Mouse (Mus musculus) heart, embryonic 10.5 days (tissue): ENCODE results near the gene Gm44502. TPM values are rescaled to one million over a fixed set of nuclear protein-coding genes. Genes with fewer than 3 reads are reported as not detected.
A peak's percentile ranks its signal among the peaks of the same experiment; 100 is the strongest.

Experiments used
- DNase-seq: peaks from one replicate; pipeline ENCODE4 v3.0.0-alpha.2; 2017; ENCODE audit warnings: low spot score
- H3K27ac ChIP-seq: fragments of 300-500 bp; sonication (generic); 2 replicates; pipeline ENCODE4 v1.5.1; 2016; ENCODE audit warnings: mild to moderate bottlenecking
- H3K27me3 ChIP-seq: fragments of 300-500 bp; sonication (generic); 2 replicates; pipeline ENCODE4 v1.6.1; 2016; ENCODE audit warnings: mild to moderate bottlenecking; ENCODE audit not compliant: poor library complexity, insufficient read depth, severe bottlenecking
- H3K36me3 ChIP-seq: fragments of 300-500 bp; sonication (generic); 2 replicates; pipeline ENCODE4 v1.6.1; 2016; ENCODE audit warnings: mild to moderate bottlenecking, moderate library complexity
- H3K4me1 ChIP-seq: fragments of 300-500 bp; sonication (generic); 2 replicates; pipeline ENCODE4 v1.6.1; 2016; ENCODE audit warnings: mild to moderate bottlenecking
- H3K4me3 ChIP-seq: fragments of 300-500 bp; sonication (generic); 2 replicates; pipeline ENCODE4 v1.5.1; 2016; ENCODE audit warnings: mild to moderate bottlenecking, moderate library complexity
- H3K9me3 ChIP-seq: fragments of 300-500 bp; sonication (generic); 2 replicates; pipeline ENCODE4 v1.6.1; 2016; ENCODE audit warnings: mild to moderate bottlenecking, moderate library complexity
- WGBS: fragments of 180-500 bp; shearing (Covaris S2); methylation state at CpG from one replicate; pipeline ENCODE4 v1.1.7; 2016; 5-methylcytosine and 5-hydroxymethylcytosine counted together
- polyA plus RNA-seq: library from polyadenylated mRNA; unstranded; fragments of >200 nt; fragmentation: Nextera tagmentation; extraction: Ambion mirVana; gene quantifications from 2 replicates; pipeline ENCODE4 v1.2.1, GENCODE M21; 2016

Gm44502 gene
- polyA plus RNA-seq: 0.38 and 0.58 TPM in 2 replicates

- under 1% methylated on average over 70 of the region's 70 CpGs for WGBS
Measured at GRCm38 (mm10) chr15:89429352-89430221, at the start of gene Gm44502, which contains the start of the genes C730034F03Rik and Chkb. TSS of gene Gm44502 (minus strand) at chr15:89429696. TSS of gene C730034F03Rik (plus strand) at chr15:89429589. TSS of gene Chkb (minus strand) at chr15:89429908.

GRCm38 (mm10) chr15:89478622-89479021, 49.1 kb upstream of the Gm44502 start:
- Histone ChIP-seq H3K4me1 (peaks cover 36% of the 10 kb centered on the region), H3K36me3 (0 out of 2 replicates have a peak, but pooled peaks cover 3% of the 10 kb centered on the region), H3K27me3 (no peaks in the 10 kb centered on the region; the same call in 1 of the 2 replicates), H3K4me3 (no peak overlapping the region), H3K27ac (no peak overlapping the region), H3K9me3 (no peaks in the 10 kb centered on the region)
- no peak for DNase-seq
- WGBS: 85% methylated on average over 3 of the region's 3 CpGs

More at GRCm38 (mm10) chr15:89429352-89430221, at the start of gene Gm44502, which contains the start of the genes C730034F03Rik and Chkb:
- Histone ChIP-seq H3K36me3 (peaks cover 25% of the 10 kb centered on the region), H3K4me1 (peaks cover 35% of the 10 kb centered on the region), H3K27me3 (no peaks in the 10 kb centered on the region), H3K27ac (peak within 1 kb of the TSS; percentile 95), H3K9me3 (no peaks in the 10 kb centered on the region), H3K4me3 (peak within 1 kb of the TSS; percentile 82)
- DNase-seq: peak; percentile 98

GRCm38 (mm10) chr15:89477806-89478205, 48.3 kb upstream of the Gm44502 start:
- H3K4me3 ChIP-seq: no peak overlapping the region
- H3K4me1 ChIP-seq: peaks cover 42% of the 10 kb centered on the region
- DNase-seq: no peak
- H3K36me3 ChIP-seq: 0 out of 2 replicates have a peak, but pooled peaks cover 3% of the 10 kb centered on the region
- no peaks in the 10 kb centered on the region for H3K9me3 ChIP-seq
- no peaks in the 10 kb centered on the region; the same call in 1 of the 2 replicates for H3K27me3 ChIP-seq
- no peak overlapping the region; the same call in 1 of the 2 replicates for H3K27ac ChIP-seq
- WGBS: 51% methylated on average over 8 of the region's 8 CpGs

DNA sequence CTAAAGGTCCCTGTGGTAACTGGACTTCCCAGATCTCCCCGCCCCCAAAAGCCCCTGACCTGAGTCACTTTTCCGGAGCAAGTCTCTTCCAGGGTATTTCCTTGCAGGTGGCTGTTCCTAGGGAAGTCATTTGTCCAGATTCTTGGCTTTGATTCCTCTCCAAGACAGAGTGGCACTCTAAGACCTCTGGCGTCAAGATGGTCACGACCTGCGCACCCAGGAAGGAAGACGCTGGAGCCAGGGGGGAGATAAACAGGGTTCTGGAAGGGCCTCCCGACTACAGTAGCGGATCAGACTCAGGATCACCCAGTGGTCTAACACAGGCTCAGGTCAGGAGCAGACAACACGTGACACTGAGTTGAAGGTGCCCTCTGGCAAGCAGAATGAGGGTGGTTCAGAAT, 47.6 kb upstream of the Gm44502 start, which contains the start of gene Arsa:
Gene Arsa, minus strand, starts transcription at position 335 of the 401 bp plus-strand sequence.
- Histone ChIP-seq H3K4me1 (peaks cover 42% of the 10 kb centered on the region), H3K9me3 (no peaks in the 10 kb centered on the region), H3K36me3 (0 out of 2 replicates have a peak, but pooled peaks cover 3% of the 10 kb centered on the region), H3K27ac (peak within 1 kb of the TSS; percentile 88), H3K4me3 (peak within 1 kb of the TSS; percentile 70), H3K27me3 (no peaks in the 10 kb centered on the region; the same call in 1 of the 2 replicates)
- WGBS: 17% methylated on average over 9 of the region's 9 CpGs
- no peak for DNase-seq

GRCm38 (mm10) chr15:89476475-89476815, 46.9 kb upstream of the Gm44502 start:
- WGBS: 10% methylated on average over 5 of the region's 5 CpGs
- 0 out of 2 replicates have a peak, but pooled peaks cover 3% of the 10 kb centered on the region for H3K36me3 ChIP-seq
- H3K4me1 ChIP-seq: peaks cover 42% of the 10 kb centered on the region
- DNase-seq: no peak
- peak overlapping the region; percentile 70 for H3K4me3 ChIP-seq
- H3K27ac ChIP-seq: peak overlapping the region; percentile 88
- H3K9me3 ChIP-seq: no peaks in the 10 kb centered on the region
- H3K27me3 ChIP-seq: no peaks in the 10 kb centered on the region; the same call in 1 of the 2 replicates

DNA sequence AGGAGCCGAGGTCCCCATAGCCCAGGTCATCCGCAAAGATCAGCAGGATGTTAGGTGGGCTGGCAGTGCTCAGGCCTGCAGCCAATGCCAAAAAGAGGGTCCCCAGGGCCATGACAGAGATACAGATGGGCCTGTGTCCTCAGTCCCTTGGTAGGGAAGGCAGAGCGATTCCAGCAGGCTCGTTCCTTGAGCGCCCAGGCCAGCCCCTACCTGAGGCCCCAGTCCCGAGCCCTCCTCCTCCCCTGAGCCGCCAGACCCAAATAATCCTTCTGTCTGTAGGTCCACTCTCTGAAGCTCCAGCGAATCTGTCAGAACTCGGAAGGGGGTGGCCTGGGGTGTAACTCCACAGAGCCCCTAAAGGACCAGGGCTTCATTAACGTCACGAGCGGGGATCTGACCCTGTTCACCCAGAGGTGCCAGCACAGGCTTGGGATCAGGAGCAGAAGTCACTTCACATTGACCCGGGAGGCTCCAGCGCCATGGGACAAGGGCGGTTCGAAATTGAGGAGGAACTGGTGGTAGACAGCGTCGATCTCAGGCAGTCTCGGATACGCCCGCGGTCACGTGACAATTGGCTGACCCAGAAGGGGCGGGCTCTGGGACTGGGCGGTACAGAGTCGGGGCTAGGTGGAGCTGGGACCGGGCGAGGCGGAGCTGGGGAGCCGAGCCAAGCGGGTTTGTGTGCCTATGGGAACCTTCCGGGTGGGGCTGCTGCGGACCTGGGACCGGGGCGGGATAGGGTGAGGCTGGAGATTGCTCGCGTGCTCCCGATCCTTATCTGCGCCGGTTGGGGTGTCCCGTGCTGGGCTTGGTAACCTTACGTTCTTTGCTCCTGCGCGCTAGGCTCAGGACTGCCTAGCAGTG, 46.3 kb upstream of the Gm44502 start:
- WGBS: 8% methylated on average over 44 of the region's 44 CpGs
- Histone ChIP-seq H3K4me1 (peaks cover 41% of the 10 kb centered on the region), H3K27ac (peak overlapping the region; percentile 88), H3K4me3 (peak overlapping the region; percentile 70), H3K36me3 (0 out of 2 replicates have a peak, but pooled peaks cover 3% of the 10 kb centered on the region), H3K9me3 (no peaks in the 10 kb centered on the region), H3K27me3 (no peaks in the 10 kb centered on the region; the same call in 1 of the 2 replicates)
- DNase-seq: peak; percentile 97

DNA sequence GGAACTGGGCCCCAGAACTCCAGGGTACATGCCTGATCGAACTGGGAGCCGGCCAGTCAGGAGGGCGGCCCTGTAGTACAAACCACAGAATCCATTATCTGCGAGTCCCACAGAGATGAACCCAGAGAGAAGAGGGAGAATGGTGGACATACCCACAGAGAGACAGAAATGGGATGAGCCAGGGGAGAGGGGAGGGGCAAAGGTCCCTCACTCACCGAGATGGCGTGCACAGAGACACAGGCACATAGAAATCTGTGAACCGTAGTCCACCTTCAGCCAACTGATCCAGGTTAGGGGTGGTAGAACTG, 45.8 kb upstream of the Gm44502 start:
- peak overlapping the region; percentile 88; the same call in 1 of the 2 replicates for H3K27ac ChIP-seq
- H3K4me1 ChIP-seq: peaks cover 35% of the 10 kb centered on the region
- 81% methylated on average over 7 of the region's 7 CpGs for WGBS
- 0 out of 2 replicates have a peak, but pooled peaks cover 3% of the 10 kb centered on the region for H3K36me3 ChIP-seq
- DNase-seq: no peak
- H3K9me3 ChIP-seq: no peaks in the 10 kb centered on the region
- H3K4me3 ChIP-seq: peak overlapping the region; percentile 70
- H3K27me3 ChIP-seq: no peaks in the 10 kb centered on the region; the same call in 1 of the 2 replicates

- 89% methylated on average over 19 of the region's 19 CpGs for WGBS
- Histone ChIP-seq H3K9me3 (no peaks in the 10 kb centered on the region), H3K4me1 (peaks cover 33% of the 10 kb centered on the region), H3K27me3 (no peaks in the 10 kb centered on the region; the same call in 1 of the 2 replicates), H3K4me3 (peak overlapping the region; percentile 70), H3K36me3 (0 out of 2 replicates have a peak, but pooled peaks cover 3% of the 10 kb centered on the region), H3K27ac (no peak overlapping the region)
- DNase-seq: no peak
Measured at GRCm38 (mm10) chr15:89474596-89475292, 45.2 kb upstream of the Gm44502 start.

GRCm38 (mm10) chr15:89473921-89474320, 44.4 kb upstream of the Gm44502 start:
- no peak for DNase-seq
- H3K36me3 ChIP-seq: 0 out of 2 replicates have a peak, but pooled peaks cover 3% of the 10 kb centered on the region
- H3K4me3 ChIP-seq: no peak overlapping the region
- H3K27ac ChIP-seq: no peak overlapping the region
- WGBS: 93% methylated on average over 8 of the region's 8 CpGs
- H3K4me1 ChIP-seq: peaks cover 33% of the 10 kb centered on the region
- H3K9me3 ChIP-seq: no peaks in the 10 kb centered on the region
- no peaks in the 10 kb centered on the region; the same call in 1 of the 2 replicates for H3K27me3 ChIP-seq

DNA sequence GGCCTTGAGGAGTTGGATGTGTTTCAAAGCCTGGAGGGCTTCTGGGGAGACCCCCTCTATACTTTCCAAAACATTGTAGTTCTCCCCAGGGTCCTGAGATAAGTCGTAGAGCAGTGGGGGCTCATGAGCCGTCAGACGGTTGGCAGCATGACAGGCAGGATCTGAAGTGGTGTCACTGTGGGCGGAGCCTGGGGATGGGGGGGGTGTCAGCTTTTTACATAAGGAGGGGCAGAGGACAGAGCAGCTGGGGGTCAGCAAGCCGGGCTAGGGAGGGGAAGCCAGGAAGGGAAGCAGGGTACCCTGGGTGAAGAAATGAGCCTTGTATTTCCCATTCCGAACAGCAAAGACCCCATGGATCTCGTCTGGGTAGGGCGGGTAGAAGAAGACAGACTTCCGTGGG, 43.9 kb upstream of the Gm44502 start:
- DNase-seq: no peak

DNA sequence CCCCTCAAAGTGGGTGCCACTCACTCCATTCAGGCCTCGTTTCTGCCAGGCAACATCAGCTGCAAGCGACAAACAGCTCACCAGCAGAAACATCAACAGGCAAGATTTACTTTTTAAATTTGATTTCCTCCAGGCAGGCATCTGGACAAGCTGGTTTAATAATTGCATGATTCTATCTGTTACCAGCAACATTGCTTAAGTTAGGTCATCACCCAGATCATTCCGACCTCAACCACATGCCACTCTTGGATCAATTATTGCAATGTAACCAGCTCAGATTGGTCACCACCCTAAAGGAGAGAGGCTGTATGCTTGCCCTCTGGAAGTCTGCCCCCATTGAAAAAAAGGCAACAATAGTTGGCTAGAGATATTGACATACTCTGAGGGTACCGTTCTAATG, 42.0 kb upstream of the Gm44502 start:
- Histone ChIP-seq H3K36me3 (0 out of 2 replicates have a peak, but pooled peaks cover 3% of the 10 kb centered on the region), H3K4me3 (no peak overlapping the region), H3K27me3 (no peaks in the 10 kb centered on the region), H3K27ac (no peak overlapping the region), H3K9me3 (no peaks in the 10 kb centered on the region), H3K4me1 (peaks cover 20% of the 10 kb centered on the region)
- WGBS: 90% methylated on average over 4 of the region's 4 CpGs
- no peak for DNase-seq

More for the DNA sequence above, 43.9 kb upstream of the Gm44502 start:
- H3K27me3 ChIP-seq: no peaks in the 10 kb centered on the region; the same call in 1 of the 2 replicates
- peaks cover 32% of the 10 kb centered on the region for H3K4me1 ChIP-seq
- no peak overlapping the region for H3K27ac ChIP-seq
- 0 out of 2 replicates have a peak, but pooled peaks cover 3% of the 10 kb centered on the region for H3K36me3 ChIP-seq
- H3K9me3 ChIP-seq: no peaks in the 10 kb centered on the region
- H3K4me3 ChIP-seq: no peak overlapping the region
- 71% methylated on average over 9 of the region's 9 CpGs for WGBS

- DNase-seq: no peak
- H3K4me3 ChIP-seq: no peak overlapping the region
- H3K36me3 ChIP-seq: no peaks in the 10 kb centered on the region
- H3K27ac ChIP-seq: no peak overlapping the region
- no peaks in the 10 kb centered on the region for H3K9me3 ChIP-seq
- H3K27me3 ChIP-seq: no peaks in the 10 kb centered on the region
- whole genome bisulfite sequencing: 39% methylated on average over 2 of the region's 2 CpGs
- 0 out of 2 replicates have a peak, but pooled peaks cover 5% of the 10 kb centered on the region for H3K4me1 ChIP-seq
Measured at GRCm38 (mm10) chr15:89468577-89468976, 39.1 kb upstream of the Gm44502 start.
